Mouse (Mus musculus) kidney, embryonic 15.5 days (tissue): ENCODE data around the gene Ube2e1. TPM values are rescaled to one million over a fixed set of nuclear protein-coding genes. Genes with fewer than 3 reads are reported as not detected.

Source experiments
- ATAC-seq: fragments of 200-750 bp; cut with Nextera tagmentation; replicated peaks from 2 replicates; pipeline ENCODE4 v1.8.0; 2017; ENCODE audit warnings: moderate TSS enrichment; ENCODE audit not compliant: low FRiP score
- H3K27ac ChIP-seq: fragments of 300-500 bp; sonication (generic); 2 replicates; pipeline ENCODE4 v1.5.1; 2015; ENCODE audit warnings: mild to moderate bottlenecking, inconsistent platforms
- H3K27me3 ChIP-seq: fragments of 300-500 bp; sonication (generic); 2 replicates; pipeline ENCODE4 v1.6.1; 2015; ENCODE audit warnings: inconsistent platforms
- H3K36me3 ChIP-seq: fragments of 300-500 bp; sonication (generic); 2 replicates; pipeline ENCODE4 v1.6.1; 2015; ENCODE audit warnings: inconsistent platforms
- H3K4me1 ChIP-seq: fragments of 300-500 bp; sonication (generic); 2 replicates; pipeline ENCODE4 v1.6.1; 2015; ENCODE audit warnings: inconsistent platforms
- H3K4me2 ChIP-seq: fragments of 300-500 bp; sonication (generic); 2 replicates; pipeline ENCODE4 v1.6.1; 2015; ENCODE audit warnings: moderate library complexity, mild to moderate bottlenecking, inconsistent platforms
- H3K4me3 ChIP-seq: fragments of 300-500 bp; sonication (generic); replicated peaks from 2 replicates; pipeline ENCODE4 v1.5.1; 2015; ENCODE audit warnings: mild to moderate bottlenecking, inconsistent platforms
- H3K9ac ChIP-seq: fragments of 300-500 bp; sonication (generic); 2 replicates; pipeline ENCODE4 v1.6.1; 2015; ENCODE audit warnings: mild to moderate bottlenecking, inconsistent platforms
- H3K9me3 ChIP-seq: fragments of 300-500 bp; sonication (generic); replicated peaks from 2 replicates; pipeline ENCODE4 v1.6.1; 2016; ENCODE audit warnings: inconsistent platforms
- WGBS: fragments of 180-500 bp; shearing (Covaris S2); methylation state at CpG from one replicate; pipeline ENCODE4 v1.1.7; 2015; ENCODE audit warnings: mixed read lengths; 5-methylcytosine and 5-hydroxymethylcytosine counted together
- polyA plus RNA-seq: library from polyadenylated mRNA; unstranded; fragments of >200 nt; fragmentation: Nextera tagmentation; extraction: Ambion mirVana; gene quantifications from 2 replicates; pipeline ENCODE4 v1.2.1, GENCODE M21; 2015

Gene Ube2e1
- polyA plus RNA-seq: 140 and 148 TPM in 2 replicates

GRCm38 (mm10) chr14:18331693-18332131 lies at the start of gene Ube2e1:
Gene Ube2e1, minus strand, starts transcription at chr14:18331859.
- H3K9ac ChIP-seq: peak within 1 kb of the TSS; percentile 96
- peak; percentile 93 for ATAC-seq
- H3K27me3 ChIP-seq: no peaks in the 10 kb centered on the region
- no peaks in the 10 kb centered on the region for H3K9me3 ChIP-seq
- H3K4me3 ChIP-seq: peak within 1 kb of the TSS; percentile 88
- H3K4me1 ChIP-seq: peaks cover 31% of the 10 kb centered on the region
- peak within 1 kb of the TSS; percentile 82 for H3K27ac ChIP-seq
- WGBS: 0% methylated on average over 30 of the region's 39 CpGs
- peak within 1 kb of the TSS; percentile 84 for H3K4me2 ChIP-seq
- H3K36me3 ChIP-seq: peaks cover 7% of the 10 kb centered on the region

- H3K27me3 ChIP-seq: no peaks in the 10 kb centered on the region
- H3K4me2 ChIP-seq: no peak overlapping the region
- no peaks in the 10 kb centered on the region for H3K36me3 ChIP-seq
- H3K4me1 ChIP-seq: no peaks in the 10 kb centered on the region
- WGBS: 56% methylated on average over 5 of the region's 5 CpGs
- H3K9ac ChIP-seq: no peak overlapping the region
- no peak overlapping the region for H3K27ac ChIP-seq
- no peak for ATAC-seq
- no peaks in the 10 kb centered on the region for H3K9me3 ChIP-seq
- H3K4me3 ChIP-seq: no peak overlapping the region
Measured at GRCm38 (mm10) chr14:18379841-18380240, 48.2 kb upstream of the Ube2e1 start.

DNA sequence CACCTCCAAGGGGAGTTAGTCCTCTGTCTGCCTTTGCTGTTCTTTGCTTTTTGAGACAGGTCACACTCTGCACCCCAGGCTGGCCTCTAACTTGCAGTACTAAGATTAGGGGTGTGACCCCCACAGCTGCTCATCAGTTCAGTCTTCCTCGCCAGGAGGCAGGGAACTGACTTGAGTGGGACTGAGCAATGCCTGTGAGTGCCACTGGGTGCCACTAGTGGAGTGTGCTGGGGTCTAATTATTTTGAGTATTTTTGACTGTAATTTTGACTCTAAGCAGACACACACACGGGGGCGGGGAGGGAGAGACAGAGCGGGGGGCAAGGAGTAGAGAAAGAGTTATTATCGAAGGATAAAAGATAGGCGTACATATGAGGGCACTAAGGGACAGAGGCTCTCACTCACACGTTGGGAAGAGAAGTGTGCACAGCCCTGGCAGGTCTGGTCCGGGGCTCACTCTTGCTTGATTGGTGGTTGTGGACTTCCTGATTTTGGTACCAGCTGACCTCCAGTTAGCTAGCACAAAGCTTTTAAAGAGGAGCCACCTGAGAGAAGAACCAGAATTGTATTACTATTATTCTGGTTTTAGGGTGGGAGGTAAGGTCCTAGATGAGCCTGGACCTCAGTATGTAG lies 46.4 kb upstream of the Ube2e1 start:
- 50% methylated on average over 8 of the region's 8 CpGs for WGBS
- H3K9me3 ChIP-seq: no peaks in the 10 kb centered on the region
- no peak overlapping the region for H3K27ac ChIP-seq
- ATAC-seq: no peak; the same call in 1 of the 2 replicates
- no peaks in the 10 kb centered on the region for H3K27me3 ChIP-seq
- no peak overlapping the region for H3K4me3 ChIP-seq
- H3K4me2 ChIP-seq: no peak overlapping the region
- no peak overlapping the region for H3K9ac ChIP-seq
- no peaks in the 10 kb centered on the region for H3K36me3 ChIP-seq
- H3K4me1 ChIP-seq: 0 out of 2 replicates have a peak, but pooled peaks cover 4% of the 10 kb centered on the region

- Histone ChIP-seq H3K9me3 (no peaks in the 10 kb centered on the region), H3K27me3 (no peaks in the 10 kb centered on the region), H3K27ac (no peak overlapping the region), H3K36me3 (no peaks in the 10 kb centered on the region), H3K4me2 (no peak overlapping the region), H3K9ac (no peak overlapping the region), H3K4me1 (0 out of 2 replicates have a peak, but pooled peaks cover 4% of the 10 kb centered on the region), H3K4me3 (no peak overlapping the region)
- ATAC-seq: no peak
- 71% methylated on average over 3 of the region's 3 CpGs for WGBS
Measured at GRCm38 (mm10) chr14:18376206-18376605, 44.5 kb upstream of the Ube2e1 start.

- ATAC-seq: no peak
- no peak overlapping the region for H3K4me2 ChIP-seq
- no peaks in the 10 kb centered on the region for H3K27me3 ChIP-seq
- H3K9me3 ChIP-seq: no peaks in the 10 kb centered on the region
- no peaks in the 10 kb centered on the region for H3K36me3 ChIP-seq
- WGBS: 48% methylated on average over 6 of the region's 6 CpGs
- no peak overlapping the region for H3K4me3 ChIP-seq
- H3K27ac ChIP-seq: no peak overlapping the region
- H3K4me1 ChIP-seq: 0 out of 2 replicates have a peak, but pooled peaks cover 8% of the 10 kb centered on the region
- H3K9ac ChIP-seq: no peak overlapping the region
Measured at GRCm38 (mm10) chr14:18373758-18374405, 42.2 kb upstream of the Ube2e1 start.

- H3K4me2 ChIP-seq: no peak overlapping the region
- H3K9me3 ChIP-seq: no peaks in the 10 kb centered on the region
Measured at GRCm38 (mm10) chr14:18372761-18373610, 41.3 kb upstream of the Ube2e1 start.

DNA sequence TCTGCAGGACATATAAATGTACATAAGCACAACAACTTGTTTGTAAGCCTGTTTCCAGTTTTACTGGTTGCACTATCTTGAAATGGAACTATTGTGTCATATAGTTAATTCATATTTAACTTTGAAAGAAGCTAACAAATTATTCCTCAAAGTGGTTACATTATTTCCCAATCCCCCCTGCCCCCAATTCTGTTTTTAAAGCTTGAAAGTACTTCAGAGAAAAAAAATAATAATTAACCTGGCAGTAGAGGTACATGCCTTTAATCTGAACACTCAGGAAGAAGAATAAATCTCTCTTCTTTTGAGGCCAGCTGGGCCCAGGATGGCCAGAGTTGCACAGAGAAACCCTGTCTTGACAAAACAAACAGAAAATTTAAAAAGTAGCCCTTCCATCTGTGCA lies 37.4 kb upstream of the Ube2e1 start:
- Histone ChIP-seq H3K27ac (peak overlapping the region; percentile 32; the same call in 1 of the 2 replicates), H3K4me1 (0 out of 2 replicates have a peak, but pooled peaks cover 5% of the 10 kb centered on the region), H3K9me3 (no peaks in the 10 kb centered on the region), H3K4me3 (no peak overlapping the region), H3K9ac (no peak overlapping the region), H3K27me3 (no peaks in the 10 kb centered on the region), H3K36me3 (no peaks in the 10 kb centered on the region), H3K4me2 (no peak overlapping the region)
- no peak for ATAC-seq

More at GRCm38 (mm10) chr14:18372761-18373610, 41.3 kb upstream of the Ube2e1 start:
- 0 out of 2 replicates have a peak, but pooled peaks cover 8% of the 10 kb centered on the region for H3K4me1 ChIP-seq
- no peaks in the 10 kb centered on the region for H3K27me3 ChIP-seq
- H3K27ac ChIP-seq: no peak overlapping the region
- H3K9ac ChIP-seq: no peak overlapping the region
- WGBS: 88% methylated on average over 9 of the region's 9 CpGs
- ATAC-seq: no peak
- no peak overlapping the region for H3K4me3 ChIP-seq
- H3K36me3 ChIP-seq: no peaks in the 10 kb centered on the region

DNA sequence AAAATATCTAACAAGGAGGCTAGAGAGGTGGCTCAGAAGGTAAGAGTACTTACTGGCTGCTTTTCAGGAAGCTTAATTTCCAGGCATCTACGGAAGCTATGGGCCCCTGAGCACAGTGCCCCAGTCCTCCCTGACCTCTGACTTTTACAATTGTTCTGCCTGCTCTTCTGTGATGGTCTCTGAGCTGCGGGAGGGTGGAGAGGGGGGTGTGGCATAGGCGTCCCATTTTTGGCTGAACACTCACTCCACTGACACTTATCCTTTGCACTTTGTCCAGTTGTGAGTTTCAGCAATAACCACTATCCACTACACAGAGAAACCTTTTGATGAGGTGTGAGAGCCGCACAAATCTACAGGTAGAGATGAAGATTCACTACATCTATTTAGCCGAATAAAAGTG lies 35.4 kb upstream of the Ube2e1 start:
- WGBS: 54% methylated on average over 5 of the region's 5 CpGs
- Histone ChIP-seq H3K36me3 (no peaks in the 10 kb centered on the region), H3K27ac (no peak overlapping the region), H3K4me1 (0 out of 2 replicates have a peak, but pooled peaks cover 5% of the 10 kb centered on the region), H3K9ac (no peak overlapping the region), H3K9me3 (no peaks in the 10 kb centered on the region), H3K27me3 (no peaks in the 10 kb centered on the region), H3K4me3 (no peak overlapping the region), H3K4me2 (no peak overlapping the region)
- 0 out of 2 replicates have a peak, but pooled peaks have one; percentile 50 for ATAC-seq

GRCm38 (mm10) chr14:18364321-18364720 lies 32.7 kb upstream of the Ube2e1 start:
- 25% methylated on average over 3 of the region's 3 CpGs for whole genome bisulfite sequencing
- no peak overlapping the region for H3K9ac ChIP-seq
- H3K4me1 ChIP-seq: 0 out of 2 replicates have a peak, but pooled peaks cover 2% of the 10 kb centered on the region
- no peak overlapping the region for H3K4me2 ChIP-seq
- ATAC-seq: no peak
- no peak overlapping the region for H3K4me3 ChIP-seq
- H3K9me3 ChIP-seq: no peaks in the 10 kb centered on the region
- no peaks in the 10 kb centered on the region for H3K27me3 ChIP-seq
- no peak overlapping the region for H3K27ac ChIP-seq
- H3K36me3 ChIP-seq: no peaks in the 10 kb centered on the region

DNA sequence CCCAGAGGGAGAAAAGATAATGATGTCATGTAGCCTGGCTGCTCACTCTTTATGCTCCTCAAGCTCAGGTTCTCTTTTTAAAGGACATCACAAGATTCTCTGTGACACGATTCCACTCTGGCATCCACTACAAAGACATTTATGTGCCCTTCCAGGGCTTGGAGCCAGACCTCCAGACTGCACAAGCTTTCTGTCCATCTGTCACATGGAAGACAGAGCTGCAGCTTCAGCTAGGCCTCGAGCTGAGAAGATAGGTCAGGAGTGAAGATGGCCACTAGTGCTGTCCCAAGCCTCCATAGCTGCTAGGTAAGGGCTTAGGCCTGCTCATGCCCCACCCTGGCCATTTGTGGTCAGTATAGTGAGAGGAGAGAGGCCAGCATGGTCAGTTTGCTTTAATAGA lies 24.8 kb upstream of the Ube2e1 start:
- no peak for ATAC-seq

DNA sequence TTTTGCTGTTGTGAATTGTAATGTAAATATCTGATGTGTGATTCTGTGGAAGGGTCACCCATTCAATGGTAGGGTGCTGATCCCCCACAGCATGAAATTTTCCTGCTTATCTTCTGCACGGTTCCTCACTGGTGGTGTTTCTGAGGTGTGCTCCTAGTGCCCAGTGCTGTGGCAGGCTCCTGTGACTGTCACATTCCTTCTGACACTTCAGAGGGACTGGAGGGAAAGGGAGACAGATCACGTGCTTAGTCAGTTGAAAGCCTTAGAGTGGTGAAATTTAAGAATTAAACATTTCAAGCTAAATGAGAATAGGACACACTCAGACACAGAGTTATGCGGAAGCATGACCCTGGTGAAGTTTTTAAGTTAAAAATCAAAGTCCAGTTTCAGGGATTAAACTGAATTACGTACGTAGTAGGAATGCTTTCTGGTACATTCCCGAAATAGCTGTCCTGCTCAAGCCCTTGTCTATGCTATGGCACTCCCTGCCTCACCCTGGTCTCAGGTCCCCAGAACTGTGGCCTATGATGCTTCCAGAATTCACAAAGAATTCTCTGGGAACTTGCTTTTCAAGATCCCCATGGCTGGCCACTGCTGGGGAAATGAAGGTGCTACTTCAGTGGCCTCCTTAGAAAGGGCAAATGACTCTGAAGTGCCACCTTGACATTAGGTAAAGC lies 24.0 kb upstream of the Ube2e1 start:
- ATAC-seq: no peak

More for the DNA sequence above, 24.8 kb upstream of the Ube2e1 start:
- no peak overlapping the region for H3K9ac ChIP-seq
- no peaks in the 10 kb centered on the region for H3K9me3 ChIP-seq
- H3K4me1 ChIP-seq: no peaks in the 10 kb centered on the region
- no peak overlapping the region for H3K27ac ChIP-seq
- no peaks in the 10 kb centered on the region for H3K27me3 ChIP-seq
- H3K4me2 ChIP-seq: no peak overlapping the region
- no peak overlapping the region for H3K4me3 ChIP-seq
- H3K36me3 ChIP-seq: no peaks in the 10 kb centered on the region
- WGBS: 63% methylated on average over 2 of the region's 2 CpGs

More for the DNA sequence above, 24.0 kb upstream of the Ube2e1 start:
- Histone ChIP-seq H3K9ac (no peak overlapping the region), H3K4me2 (no peak overlapping the region), H3K4me3 (no peak overlapping the region), H3K9me3 (no peaks in the 10 kb centered on the region), H3K36me3 (no peaks in the 10 kb centered on the region), H3K27ac (no peak overlapping the region), H3K27me3 (no peaks in the 10 kb centered on the region), H3K4me1 (no peaks in the 10 kb centered on the region)
- 80% methylated on average over 6 of the region's 6 CpGs for WGBS
